In genomic region chr4:106560846-106561781, GRCm38 (mm10) we compare ENCODE assay signal across 8 mouse cellular contexts. TPM values are rescaled to one million over a fixed set of nuclear protein-coding genes. Genes with fewer than 3 reads are reported as not detected.
DNase-seq lines count a peak whose midpoint lies in the region; ATAC-seq and TF ChIP-seq lines count a peak whose summit lies in the region.

Dhcr24 (plus strand) TSS chr4:106561038.

- peak within 1 kb of the TSS; percentile 93 for H3K4me2 ChIP-seq in forebrain, postnatal 0 days (ENCODE audit: low read depth)
- H3K4me2 ChIP-seq in lung, embryonic 15.5 days, result peak within 1 kb of the TSS; percentile 95

- H3K4me3 ChIP-seq in G1E (ENCODE audit: low read depth, low read length), result peak within 1 kb of the TSS; percentile 89
- H3K4me3 ChIP-seq in forebrain, postnatal 0 days (ENCODE audit: low read depth, low read length), result peak within 1 kb of the TSS; percentile 87
- peak within 1 kb of the TSS; percentile 83 for H3K4me3 ChIP-seq in lung, embryonic 15.5 days

- peaks cover 47% of the 10 kb centered on the region for H3K4me1 ChIP-seq in G1E (ENCODE audit: insufficient read depth, low read depth, low read length)
- peaks cover 22% of the 10 kb centered on the region for H3K4me1 ChIP-seq in forebrain, postnatal 0 days (ENCODE audit: insufficient read depth)
- H3K4me1 ChIP-seq in lung, embryonic 15.5 days, result peaks cover 32% of the 10 kb centered on the region

- peak within 1 kb of the TSS; percentile 76 for H3K27ac ChIP-seq in forebrain, postnatal 0 days (ENCODE audit: low read depth, low read length)
- H3K27ac ChIP-seq in lung, embryonic 15.5 days, result peak within 1 kb of the TSS; percentile 74

- ATAC-seq in G1E (ENCODE audit: extremely low read depth, insufficient number of reproducible peaks, low FRiP score, poor library complexity, severe bottlenecking), result peak; percentile 88
- peak; percentile 98 for ATAC-seq in forebrain, postnatal 0 days
- ATAC-seq in lung, embryonic 15.5 days (ENCODE audit: borderline replicate concordance, extremely low read depth, low FRiP score, low TSS enrichment), result peak; percentile 97

- under 1% methylated on average over 88 of the region's 89 CpGs for WGBS in forebrain, postnatal 0 days
- WGBS in lung, embryonic 15.5 days, result under 1% methylated on average over 86 of the region's 89 CpGs

- H3K9me3 ChIP-seq in G1E (replicated peaks), result no peaks in the 10 kb centered on the region
- no peaks in the 10 kb centered on the region for H3K9me3 ChIP-seq in forebrain, postnatal 0 days (ENCODE audit: low read length)
- no peaks in the 10 kb centered on the region for H3K9me3 ChIP-seq in lung, embryonic 15.5 days

- peaks cover 4% of the 10 kb centered on the region; the same call in 1 of the 2 replicates for H3K27me3 ChIP-seq in G1E (ENCODE audit: insufficient read depth, low read length)
- H3K27me3 ChIP-seq in forebrain, postnatal 0 days (ENCODE audit: insufficient read depth, low read length), result no peaks in the 10 kb centered on the region
- H3K27me3 ChIP-seq in lung, embryonic 15.5 days, result no peaks in the 10 kb centered on the region

- H3K36me3 ChIP-seq in G1E (replicated peaks), result peaks cover 41% of the 10 kb centered on the region
- H3K36me3 ChIP-seq in forebrain, postnatal 0 days (ENCODE audit: insufficient read depth), result peaks cover 16% of the 10 kb centered on the region
- peaks cover 13% of the 10 kb centered on the region for H3K36me3 ChIP-seq in lung, embryonic 15.5 days

- DNase-seq in G1E (ENCODE audit: low spot score), result peak; percentile 99
- peak; percentile 94 to 95 for DNase-seq in cerebellum, adult 18-20 months
- peak; percentile 97 for DNase-seq in forebrain, postnatal 0 days
- peak; percentile 94 for DNase-seq in heart, postnatal 4 days
- peak; percentile 91 to 93 for DNase-seq in layer of hippocampus, adult 8-10 months (ENCODE audit: low spot score in 2 of 2)
- peak; percentile 90 for DNase-seq in ovary, adult 18-20 months (ENCODE audit: low spot score)
- DNase-seq in thymus, postnatal 0 days (ENCODE audit: low spot score), result peak; percentile 94

- no peak for TF ChIP-seq CTCF in G1E (IDR thresholded peaks at IDR 0.05; ENCODE audit: low read depth, low read length)
- no peak for TF ChIP-seq CTCF in forebrain, postnatal 0 days (IDR thresholded peaks at IDR 0.05; ENCODE audit: low read depth)

- H3K9ac ChIP-seq in forebrain, postnatal 0 days, result peak within 1 kb of the TSS; percentile 64
- H3K9ac ChIP-seq in lung, embryonic 15.5 days, result peak within 1 kb of the TSS; percentile 53

RNA-seq across cellular contexts. Expression of gene Dhcr24, which starts in this region (rescaled TPM):
- total RNA-seq in G1E (2014; fragmentation: Nextera tagmentation) (15.4 and 15.9 TPM in 2 replicates), G1E (2017) (29.6 and 33.2 TPM in 2 replicates)
- polyA plus RNA-seq in G1E (2012), result 37.9 and 43.4 TPM in 2 replicates
- total RNA-seq in forebrain, postnatal 0 days (2014; rRNA removed), result 101 and 105 TPM in 2 replicates
- 7.0 and 7.7 TPM in 2 replicates for polyA plus RNA-seq in forebrain, postnatal 0 days (2015; fragmentation: Nextera tagmentation; extraction: Ambion mirVana)
- 10 to 100 TPM; 31.9 to 34.3 TPM for total RNA-seq in heart, postnatal 4 days (2021)
- 10 to 100 TPM; 66.0 to 86.5 (median 75.9) TPM for total RNA-seq in layer of hippocampus, adult 8-10 months (2022)
- 4.6 and 4.9 TPM in 2 replicates for polyA plus RNA-seq in lung, embryonic 15.5 days (2015; fragmentation: Nextera tagmentation; extraction: Ambion mirVana)
- polyA plus RNA-seq in thymus, postnatal 0 days (2015; fragmentation: Nextera tagmentation; extraction: Ambion mirVana), result 7.2 and 7.8 TPM in 2 replicates

Comparison
In these comparisons a context has a peak if more than half of its experiments do, and no peak if none do; other contexts are left out.
1. Peak in every context shown above with its lines: DNase-seq, ATAC-seq, H3K4me3 ChIP-seq and H3K27ac ChIP-seq.